Mouse (Mus musculus) fat pad, adult 2 months (tissue): Measurements from ENCODE around the gene Ap3d1.

Experiments used
- DNase-seq: peaks from one replicate; pipeline ENCODE4 v3.0.0-alpha.2; 2011; ENCODE audit warnings: low read depth, low spot score; ENCODE audit errors: extremely low read depth

Gene Ap3d1

GRCm38 (mm10) chr10:80705033-80705432, 37.0 kb downstream of the Ap3d1 start:
- no peak for DNase-seq

- no peak for DNase-seq
Observed at GRCm38 (mm10) chr10:80704418-80704817, 37.6 kb downstream of the Ap3d1 start.

GRCm38 (mm10) chr10:80703643-80704042, 38.4 kb downstream of the Ap3d1 start:
- DNase-seq = no peak

- DNase-seq = no peak
Observed at GRCm38 (mm10) chr10:80702536-80703390, 39.3 kb downstream of the Ap3d1 start.

GRCm38 (mm10) chr10:80701721-80702535, 40.1 kb downstream of the Ap3d1 start, which contains the start of the genes Mob3a and Izumo4:
Gene Mob3a (minus strand): TSS chr10:80701977.
Gene Izumo4 (plus strand): TSS chr10:80702184.
- DNase-seq = peak; percentile 90

- no peak for DNase-seq
Observed at GRCm38 (mm10) chr10:80700732-80701131, 41.3 kb downstream of the Ap3d1 start.

GRCm38 (mm10) chr10:80700038-80700504, 42.0 kb downstream of the Ap3d1 start:
- DNase-seq = no peak

GRCm38 (mm10) chr10:80698605-80699004, 43.5 kb downstream of the Ap3d1 start:
- DNase-seq = no peak

GRCm38 (mm10) chr10:80697812-80698211, 44.3 kb downstream of the Ap3d1 start:
- DNase-seq = no peak

GRCm38 (mm10) chr10:80697393-80697787, 44.7 kb downstream of the Ap3d1 start:
- no peak for DNase-seq

GRCm38 (mm10) chr10:80696502-80697392, 45.3 kb downstream of the Ap3d1 start:
- no peak for DNase-seq

- no peak for DNase-seq
Observed at GRCm38 (mm10) chr10:80695801-80696501, 46.1 kb downstream of the Ap3d1 start.

- no peak for DNase-seq
Observed at GRCm38 (mm10) chr10:80695186-80695585, 46.9 kb downstream of the Ap3d1 start.

- no peak for DNase-seq
Observed at GRCm38 (mm10) chr10:80694159-80694938, 47.7 kb downstream of the Ap3d1 start.

GRCm38 (mm10) chr10:80693401-80694045, 48.5 kb downstream of the Ap3d1 start:
- no peak for DNase-seq

GRCm38 (mm10) chr10:80692249-80693165, 49.6 kb downstream of the Ap3d1 start:
- no peak for DNase-seq

GRCm38 (mm10) chr10:80687850-80688249, 54.2 kb downstream of the Ap3d1 start:
- DNase-seq = no peak

- DNase-seq = no peak
Observed at GRCm38 (mm10) chr10:80686617-80687016, 55.4 kb downstream of the Ap3d1 start.
